Mouse (Mus musculus): Measurements from ENCODE around the gene Timm44.

- TF ChIP-seq USF1 (IDR thresholded peaks at IDR 0.05; ENCODE audit: low read depth, low read length): no peak
- no peak for TF ChIP-seq CTCF (IDR thresholded peaks at IDR 0.05 in 2 of 3, conservative IDR thresholded peaks at IDR 0.05 in 1 of 3; ENCODE audit: control insufficient read depth in 1 of 3, insufficient read depth in 1 of 3, low read depth in 2 of 3, low read length in 3 of 3, poor library complexity in 1 of 3, severe bottlenecking in 1 of 3)
- no peak for TF ChIP-seq ELF1 (IDR thresholded peaks at IDR 0.05; ENCODE audit: low read depth, low read length)
Measured at GRCm38 (mm10) chr8:4245737-4246136, 30.0 kb downstream of the Timm44 start.
